Comparison of ENCODE assay signal across 8 mouse cellular contexts in the genomic region with DNA sequence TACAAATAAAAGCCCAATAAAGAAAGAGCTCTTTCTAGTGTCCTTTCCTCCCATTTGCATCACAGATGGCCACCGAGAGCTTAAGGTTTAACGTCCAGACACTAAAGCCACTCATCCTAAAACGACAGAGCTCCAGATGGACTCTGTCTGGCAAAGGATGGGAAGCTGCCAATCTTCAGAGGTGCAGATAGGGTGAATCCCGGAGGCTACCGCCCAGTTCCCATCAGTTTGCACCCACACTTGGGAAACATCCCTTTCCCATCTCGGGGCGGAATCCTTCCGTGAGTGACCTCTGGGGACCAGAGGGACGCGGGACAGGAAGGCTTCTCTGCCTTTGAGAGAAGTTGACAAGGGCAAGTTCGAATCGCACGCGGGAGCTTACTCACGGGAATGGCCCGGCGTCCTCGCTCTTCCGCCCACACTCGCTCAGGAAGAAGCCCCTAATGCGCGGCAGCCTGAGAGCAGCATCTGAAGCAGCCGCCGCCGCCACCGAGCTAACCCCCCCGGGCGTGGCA. TPM values are rescaled to one million over a fixed set of nuclear protein-coding genes. Genes with fewer than 3 reads are reported as not detected.
DNase-seq lines count a peak whose midpoint lies in the region; ATAC-seq and TF ChIP-seq lines count a peak whose summit lies in the region.

No protein-coding gene starts in this region.

- 0 out of 2 replicates have a peak, but pooled peaks have one; percentile 61 for TF ChIP-seq POLR2A in lung, adult 2 months (IDR thresholded peaks at IDR 0.05; ENCODE audit: borderline replicate concordance, extremely low read depth, low read depth, low read length)

- H3K4me1 ChIP-seq in lung, adult 2 months (ENCODE audit: control insufficient read depth, insufficient read depth, low read length), result peaks cover 12% of the 10 kb centered on the region
- peaks cover 48% of the 10 kb centered on the region for H3K4me1 ChIP-seq in embryonic facial prominence, embryonic 10.5 days
- peaks cover 19% of the 10 kb centered on the region; the same call in 1 of the 2 replicates for H3K4me1 ChIP-seq in hindbrain, postnatal 0 days (ENCODE audit: insufficient read depth, low read length)
- peaks cover 14% of the 10 kb centered on the region for H3K4me1 ChIP-seq in neural tube, embryonic 12.5 days

- H3K27ac ChIP-seq in embryonic facial prominence, embryonic 10.5 days (replicated peaks), result peak overlapping the region; percentile 90
- peak overlapping the region; percentile 88 for H3K27ac ChIP-seq in hindbrain, postnatal 0 days
- H3K27ac ChIP-seq in neural tube, embryonic 12.5 days, result peak overlapping the region; percentile 7; the same call in 1 of the 2 replicates

- H3K4me3 ChIP-seq in lung, adult 2 months (replicated peaks; ENCODE audit: extremely low read depth, low read depth, low read length), result peak overlapping the region; percentile 81
- peak overlapping the region; percentile 83 for H3K4me3 ChIP-seq in embryonic facial prominence, embryonic 10.5 days
- H3K4me3 ChIP-seq in hindbrain, postnatal 0 days (ENCODE audit: low read length), result peak overlapping the region; percentile 96
- peak overlapping the region; percentile 80 for H3K4me3 ChIP-seq in neural tube, embryonic 12.5 days

- 1% methylated on average over 28 of the region's 28 CpGs for WGBS in lung, adult 2 months
- under 1% methylated on average over 28 of the region's 28 CpGs for WGBS in embryonic facial prominence, embryonic 10.5 days
- WGBS in hindbrain, postnatal 0 days, result under 1% methylated on average over 28 of the region's 28 CpGs
- WGBS in neural tube, embryonic 12.5 days, result under 1% methylated on average over 28 of the region's 28 CpGs

- H3K4me2 ChIP-seq in hindbrain, postnatal 0 days (ENCODE audit: low read depth, low read length), result peak overlapping the region; percentile 74
- H3K4me2 ChIP-seq in neural tube, embryonic 12.5 days (replicated peaks), result peak overlapping the region; percentile 85

- H3K9ac ChIP-seq in hindbrain, postnatal 0 days (replicated peaks; ENCODE audit: low read length), result peak overlapping the region; percentile 97
- peak overlapping the region; percentile 88 for H3K9ac ChIP-seq in neural tube, embryonic 12.5 days

- ATAC-seq in hindbrain, postnatal 0 days, result no peak
- no peak; the same call in 1 of the 2 replicates for ATAC-seq in neural tube, embryonic 12.5 days (ENCODE audit: low FRiP score, low read depth)
- ATAC-seq in megakaryocyte progenitor cell, adult 5-6 weeks (replicated peaks; ENCODE audit: poor library complexity), result no peak

- DNase-seq in lung, adult 2 months, result no peak
- DNase-seq in lung, postnatal 4 days, result no peak
- DNase-seq in embryonic facial prominence, embryonic 10.5 days (ENCODE audit: low spot score), result no peak
- peak; percentile 68 for DNase-seq in hindbrain, postnatal 0 days (ENCODE audit: low spot score)
- DNase-seq in thymus, postnatal 14 days, result no peak
- no peak for DNase-seq in adrenal gland, adult 2 months

- H3K27me3 ChIP-seq in embryonic facial prominence, embryonic 10.5 days (replicated peaks; ENCODE audit: low read depth, poor library complexity, severe bottlenecking), result no peaks in the 10 kb centered on the region
- no peaks in the 10 kb centered on the region for H3K27me3 ChIP-seq in hindbrain, postnatal 0 days (ENCODE audit: insufficient read depth, low read length)
- H3K27me3 ChIP-seq in neural tube, embryonic 12.5 days (replicated peaks), result no peaks in the 10 kb centered on the region

- H3K9me3 ChIP-seq in embryonic facial prominence, embryonic 10.5 days, result no peaks in the 10 kb centered on the region
- H3K9me3 ChIP-seq in hindbrain, postnatal 0 days (ENCODE audit: low read length), result no peaks in the 10 kb centered on the region
- H3K9me3 ChIP-seq in neural tube, embryonic 12.5 days, result no peaks in the 10 kb centered on the region

- H3K36me3 ChIP-seq in embryonic facial prominence, embryonic 10.5 days (replicated peaks), result no peaks in the 10 kb centered on the region
- no peaks in the 10 kb centered on the region for H3K36me3 ChIP-seq in hindbrain, postnatal 0 days (ENCODE audit: insufficient read depth, low read length)
- H3K36me3 ChIP-seq in neural tube, embryonic 12.5 days, result 0 out of 2 replicates have a peak, but pooled peaks cover under 1% of the 10 kb centered on the region

- no peak for TF ChIP-seq CTCF in lung, adult 2 months (IDR thresholded peaks at IDR 0.05; ENCODE audit: insufficient read depth, low read length)
- no peak for TF ChIP-seq CTCF in hindbrain, postnatal 0 days (IDR thresholded peaks at IDR 0.05; ENCODE audit: low read depth)

RNA-seq across cellular contexts. Expression of gene Trak2, which starts 0.3 kb away (rescaled TPM):
- 33.8 and 39.2 TPM in 2 replicates for polyA plus RNA-seq in lung, adult 2 months (2012; rRNA removed)
- polyA plus RNA-seq in embryonic facial prominence, embryonic 10.5 days (2016; fragmentation: Nextera tagmentation; extraction: Ambion mirVana), result 9.5 and 9.9 TPM in 2 replicates
- 44.7 and 72.1 TPM in 2 replicates for total RNA-seq in hindbrain, postnatal 0 days (2014; rRNA removed)
- 14.7 and 15.7 TPM in 2 replicates for polyA plus RNA-seq in hindbrain, postnatal 0 days (2015; fragmentation: Nextera tagmentation; extraction: Ambion mirVana)
- polyA plus RNA-seq in neural tube, embryonic 12.5 days (2016; fragmentation: Nextera tagmentation; extraction: Ambion mirVana), result 18.5 and 18.9 TPM in 2 replicates
- 27.4 and 32.9 TPM in 2 replicates for total RNA-seq in megakaryocyte progenitor cell, adult 5-6 weeks (2015)
- total RNA-seq in megakaryocyte progenitor cell, adult 5-6 weeks (2017), result 21.4 and 23.4 TPM in 2 replicates
- 10 to 100 TPM; 57.0 to 68.5 TPM for total RNA-seq in adrenal gland, adult 2 months (2021)
- polyA plus RNA-seq in adrenal gland, adult 2 months (2012; rRNA removed), result 34.4 and 37.4 TPM in 2 replicates

RNA-seq across cellular contexts. Expression of gene Stradb, which starts 0.4 kb away (rescaled TPM):
- 6.5 and 8.9 TPM in 2 replicates for polyA plus RNA-seq in lung, adult 2 months (2012; rRNA removed)
- 27.2 and 27.7 TPM in 2 replicates for polyA plus RNA-seq in embryonic facial prominence, embryonic 10.5 days (2016; fragmentation: Nextera tagmentation; extraction: Ambion mirVana)
- total RNA-seq in hindbrain, postnatal 0 days (2014; rRNA removed), result 33.0 and 42.9 TPM in 2 replicates
- 85.6 and 95.5 TPM in 2 replicates for polyA plus RNA-seq in hindbrain, postnatal 0 days (2015; fragmentation: Nextera tagmentation; extraction: Ambion mirVana)
- polyA plus RNA-seq in neural tube, embryonic 12.5 days (2016; fragmentation: Nextera tagmentation; extraction: Ambion mirVana), result 45.2 and 46.3 TPM in 2 replicates
- 21.9 and 24.9 TPM in 2 replicates for total RNA-seq in megakaryocyte progenitor cell, adult 5-6 weeks (2015)
- total RNA-seq in megakaryocyte progenitor cell, adult 5-6 weeks (2017), result 9.5 and 9.9 TPM in 2 replicates
- total RNA-seq in adrenal gland, adult 2 months (2021), result 10 to 100 TPM; 25.7 to 34.7 TPM
- polyA plus RNA-seq in adrenal gland, adult 2 months (2012; rRNA removed), result 13.7 and 16.6 TPM in 2 replicates

Comparison
In these comparisons a context has a peak if more than half of its experiments do, and no peak if none do; other contexts are left out.
1. H3K27ac ChIP-seq: peak in every context shown above with its lines; median percentile 90 in embryonic facial prominence, embryonic 10.5 days; 88 in hindbrain, postnatal 0 days; 7 in neural tube, embryonic 12.5 days.